Mouse (Mus musculus): ENCODE results near the gene Oat. TPM values are rescaled to one million over a fixed set of nuclear protein-coding genes. Genes with fewer than 3 reads are reported as not detected.

The Oat gene
- polyA plus RNA-seq, 1 experiment: 94.1 TPM

GRCm38 (mm10) chr7:132554091-132554490 is 22.1 kb downstream of the Oat start:
- H3K4me3 ChIP-seq (ENCODE audit: insufficient read depth, low read length): no peak overlapping the region
- no peak overlapping the region for H3K27ac ChIP-seq (ENCODE audit: insufficient read depth, low read length)
- no peaks in the 10 kb centered on the region for H3K4me1 ChIP-seq (ENCODE audit: control insufficient read depth, insufficient read depth, low read length)
- TF ChIP-seq CTCF (IDR thresholded peaks at IDR 0.05; ENCODE audit: extremely low read depth, insufficient read depth, low read length): no peak
- TF ChIP-seq POLR2A (IDR thresholded peaks at IDR 0.05; ENCODE audit: extremely low read depth, insufficient read depth, low read length): no peak

DNA sequence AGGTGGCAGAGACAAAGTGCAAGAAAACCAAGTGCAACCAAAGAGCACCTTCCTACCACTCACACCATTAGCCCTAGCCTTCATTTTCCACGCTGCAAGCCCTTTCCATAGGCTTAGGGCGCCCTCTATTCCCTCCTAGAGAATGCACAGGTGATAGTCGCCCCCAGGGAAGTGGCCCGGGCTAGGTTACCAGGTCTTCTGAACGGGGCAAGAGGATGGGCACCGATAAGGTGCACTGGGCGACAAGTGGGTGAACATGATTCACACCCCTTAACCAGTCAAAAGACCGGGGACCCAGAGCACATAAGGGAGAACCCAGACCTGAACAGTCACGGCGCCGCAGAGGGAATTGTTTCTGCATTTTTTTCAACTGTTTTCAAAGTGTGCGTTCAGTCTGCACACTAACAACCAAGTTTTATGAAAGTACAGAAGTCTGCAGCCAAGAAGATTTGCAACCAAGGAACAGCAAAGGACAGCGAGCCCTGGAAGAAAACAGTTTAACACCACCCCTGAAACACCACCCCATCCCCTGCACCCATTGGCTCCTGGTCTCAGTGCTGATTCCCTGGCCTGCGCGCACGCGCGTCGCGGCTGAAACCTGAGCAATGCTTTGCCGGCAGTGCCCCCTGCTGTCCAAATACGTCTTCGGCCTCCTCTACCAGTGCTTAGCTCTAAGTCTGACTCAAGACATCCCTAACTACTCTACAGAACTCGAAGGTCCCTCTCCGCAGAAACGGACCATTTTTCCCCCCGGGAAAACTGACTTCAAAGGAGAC is 24.7 kb downstream of the Oat start:
- Histone ChIP-seq H3K27ac (ENCODE audit: insufficient read depth, low read length) (0 out of 2 replicates have a peak overlapping the region, but pooled peaks have one; percentile 2), H3K4me1 (ENCODE audit: control insufficient read depth, insufficient read depth, low read length) (no peaks in the 10 kb centered on the region), H3K4me3 (ENCODE audit: insufficient read depth, low read length) (peak overlapping the region; percentile 29)
- TF ChIP-seq POLR2A (IDR thresholded peaks at IDR 0.05; ENCODE audit: extremely low read depth, insufficient read depth, low read length) (peak; percentile 73; the same call in 1 of the 2 replicates), CTCF (IDR thresholded peaks at IDR 0.05; ENCODE audit: extremely low read depth, insufficient read depth, low read length) (peak; percentile 97)

GRCm38 (mm10) chr7:132547126-132547525 is 29.1 kb downstream of the Oat start:
- no peak for TF ChIP-seq POLR2A (IDR thresholded peaks at IDR 0.05; ENCODE audit: extremely low read depth, insufficient read depth, low read length)
- TF ChIP-seq CTCF (IDR thresholded peaks at IDR 0.05; ENCODE audit: extremely low read depth, insufficient read depth, low read length): no peak
- Histone ChIP-seq H3K27ac (ENCODE audit: insufficient read depth, low read length) (no peak overlapping the region), H3K4me3 (ENCODE audit: insufficient read depth, low read length) (no peak overlapping the region), H3K4me1 (ENCODE audit: control insufficient read depth, insufficient read depth, low read length) (no peaks in the 10 kb centered on the region)

DNA sequence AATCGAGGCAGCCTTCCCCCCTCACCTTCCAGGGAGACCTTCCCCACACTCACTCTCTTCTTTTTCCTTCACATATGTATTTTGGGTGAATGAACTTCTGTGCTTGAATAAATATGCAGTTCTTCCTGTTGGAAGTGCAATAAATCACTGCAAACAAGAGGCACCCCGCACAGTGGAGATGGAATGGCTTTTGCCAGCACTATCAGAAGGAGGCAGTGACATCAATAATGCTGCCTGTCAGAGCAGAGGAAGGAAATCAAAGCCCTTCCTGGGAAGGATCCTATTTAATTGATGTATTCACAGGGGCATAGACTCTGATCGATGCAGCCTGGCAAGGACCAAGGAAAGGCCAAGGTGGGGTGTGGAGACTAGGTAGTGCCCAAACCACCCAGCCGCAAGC is 33.8 kb downstream of the Oat start:
- TF ChIP-seq CTCF (IDR thresholded peaks at IDR 0.05; ENCODE audit: extremely low read depth, insufficient read depth, low read length) (no peak), POLR2A (IDR thresholded peaks at IDR 0.05; ENCODE audit: extremely low read depth, insufficient read depth, low read length) (no peak)
- Histone ChIP-seq H3K4me1 (ENCODE audit: control insufficient read depth, insufficient read depth, low read length) (no peaks in the 10 kb centered on the region), H3K4me3 (ENCODE audit: insufficient read depth, low read length) (no peak overlapping the region), H3K27ac (ENCODE audit: insufficient read depth, low read length) (no peak overlapping the region)

DNA sequence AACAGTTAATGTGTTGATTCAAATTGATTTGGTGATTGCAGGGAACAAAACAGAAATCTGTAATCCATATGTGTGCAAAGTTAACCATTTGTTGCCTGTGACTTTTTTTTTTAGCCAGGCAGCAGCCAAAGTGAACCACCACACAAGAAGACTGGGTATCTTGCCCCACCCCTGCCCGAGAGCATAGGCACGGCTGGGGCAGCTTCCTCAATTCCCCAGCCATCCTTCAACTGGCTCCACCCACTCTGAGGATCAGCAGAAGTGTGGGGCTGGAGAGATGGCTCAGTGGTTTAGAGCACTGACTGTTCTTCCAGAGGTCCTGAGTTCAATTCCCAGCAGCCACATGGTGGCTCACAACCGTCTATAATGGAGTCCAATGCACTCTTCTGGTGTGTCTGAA is 34.6 kb downstream of the Oat start:
- H3K4me3 ChIP-seq (ENCODE audit: insufficient read depth, low read length): no peak overlapping the region
- no peaks in the 10 kb centered on the region for H3K4me1 ChIP-seq (ENCODE audit: control insufficient read depth, insufficient read depth, low read length)
- TF ChIP-seq CTCF (IDR thresholded peaks at IDR 0.05; ENCODE audit: extremely low read depth, insufficient read depth, low read length): no peak
- no peak for TF ChIP-seq POLR2A (IDR thresholded peaks at IDR 0.05; ENCODE audit: extremely low read depth, insufficient read depth, low read length)
- H3K27ac ChIP-seq (ENCODE audit: insufficient read depth, low read length): no peak overlapping the region

DNA sequence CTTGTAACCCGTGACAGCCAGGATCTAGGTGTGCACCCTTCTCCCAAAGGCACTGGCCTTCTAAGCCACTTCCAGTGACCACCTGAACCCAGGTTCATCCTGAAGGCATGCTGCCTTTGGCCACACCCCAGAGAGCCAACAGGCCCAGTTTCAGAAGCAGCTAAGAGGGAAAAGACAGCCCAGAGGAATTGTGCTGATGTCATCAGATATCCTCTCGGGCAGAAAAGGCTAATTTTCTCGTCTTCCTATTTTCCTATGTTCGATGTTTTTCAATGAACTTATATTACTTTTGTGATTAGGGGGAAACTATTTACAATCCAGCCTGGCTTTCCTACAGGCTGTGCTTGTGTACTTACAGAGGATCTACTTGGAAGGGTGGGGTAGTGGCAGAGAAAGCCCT is 35.6 kb downstream of the Oat start:
- Histone ChIP-seq H3K4me1 (ENCODE audit: control insufficient read depth, insufficient read depth, low read length) (no peaks in the 10 kb centered on the region), H3K4me3 (ENCODE audit: insufficient read depth, low read length) (no peak overlapping the region), H3K27ac (ENCODE audit: insufficient read depth, low read length) (no peak overlapping the region)
- TF ChIP-seq POLR2A (IDR thresholded peaks at IDR 0.05; ENCODE audit: extremely low read depth, insufficient read depth, low read length) (no peak), CTCF (IDR thresholded peaks at IDR 0.05; ENCODE audit: extremely low read depth, insufficient read depth, low read length) (no peak)

GRCm38 (mm10) chr7:132529206-132529605 is 47.0 kb downstream of the Oat start:
- no peak for TF ChIP-seq CTCF (IDR thresholded peaks at IDR 0.05; ENCODE audit: extremely low read depth, insufficient read depth, low read length)
- TF ChIP-seq POLR2A (IDR thresholded peaks at IDR 0.05; ENCODE audit: extremely low read depth, insufficient read depth, low read length): no peak
- Histone ChIP-seq H3K4me1 (ENCODE audit: control insufficient read depth, insufficient read depth, low read length) (no peaks in the 10 kb centered on the region; the same call in 1 of the 2 replicates), H3K4me3 (ENCODE audit: insufficient read depth, low read length) (no peak overlapping the region), H3K27ac (ENCODE audit: insufficient read depth, low read length) (no peak overlapping the region)

DNA sequence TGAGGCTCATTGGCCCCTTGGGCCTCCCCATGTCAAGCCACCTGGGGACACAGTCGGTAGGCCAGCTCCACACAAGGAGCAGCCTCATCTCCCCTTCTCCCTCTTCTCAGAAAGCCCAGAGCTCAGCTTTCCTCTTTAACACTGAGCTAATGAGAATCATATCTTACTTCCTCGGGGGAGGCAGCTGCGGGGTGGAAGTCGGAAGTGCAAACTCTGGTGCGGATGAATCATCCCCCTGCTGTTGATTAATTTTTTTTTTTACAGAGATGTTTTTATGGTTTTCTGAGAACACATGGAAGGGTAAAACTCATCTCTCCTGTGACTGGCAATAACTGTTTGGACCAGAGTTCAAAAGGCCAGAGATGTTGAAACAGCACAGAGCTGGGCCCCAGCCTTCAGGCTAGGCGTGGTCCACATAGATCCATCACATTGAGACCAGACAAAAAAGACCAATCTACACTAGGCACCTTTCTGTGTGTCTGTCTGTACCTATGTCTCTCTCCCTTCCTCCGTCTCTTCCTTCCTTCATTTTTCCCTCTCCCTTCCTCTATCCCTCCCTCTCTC is 62.7 kb downstream of the Oat start:
- peaks cover 1% of the 10 kb centered on the region; the same call in 1 of the 2 replicates for H3K4me1 ChIP-seq (ENCODE audit: control insufficient read depth, insufficient read depth, low read length)
- no peak overlapping the region for H3K4me3 ChIP-seq (ENCODE audit: insufficient read depth, low read length)
- no peak for TF ChIP-seq CTCF (IDR thresholded peaks at IDR 0.05; ENCODE audit: extremely low read depth, insufficient read depth, low read length)
- TF ChIP-seq POLR2A (IDR thresholded peaks at IDR 0.05; ENCODE audit: extremely low read depth, insufficient read depth, low read length): no peak
- H3K27ac ChIP-seq (ENCODE audit: insufficient read depth, low read length): no peak overlapping the region

- H3K4me1 ChIP-seq (ENCODE audit: control insufficient read depth, insufficient read depth, low read length): peaks cover 1% of the 10 kb centered on the region; the same call in 1 of the 2 replicates
- TF ChIP-seq POLR2A (IDR thresholded peaks at IDR 0.05; ENCODE audit: extremely low read depth, insufficient read depth, low read length): no peak
- TF ChIP-seq CTCF (IDR thresholded peaks at IDR 0.05; ENCODE audit: extremely low read depth, insufficient read depth, low read length): no peak
- no peak overlapping the region for H3K27ac ChIP-seq (ENCODE audit: insufficient read depth, low read length)
- no peak overlapping the region for H3K4me3 ChIP-seq (ENCODE audit: insufficient read depth, low read length)
Observed at GRCm38 (mm10) chr7:132509110-132509509, 67.1 kb downstream of the Oat start.

Other genes starting within 250 kb of the Oat start
- gene Nkx1-2, start 23.2 kb upstream of the Oat start, polyA plus RNA-seq (2012; rRNA removed): 0.04 TPM in 2 replicates
- gene Lhpp, start 34.2 kb upstream of the Oat start, polyA plus RNA-seq (2012; rRNA removed): 24.4 and 26.2 TPM in 2 replicates
- gene Fam53b, start 237.5 kb upstream of the Oat start, polyA plus RNA-seq (2012; rRNA removed): 21.4 and 21.9 TPM in 2 replicates

Data from cortical plate, adult 2 months (tissue).